Mouse (Mus musculus) stomach, postnatal 0 days (tissue): ENCODE data around the gene Senp6. TPM values are rescaled to one million over a fixed set of nuclear protein-coding genes. Genes with fewer than 3 reads are reported as not detected.
"Not testable (repeated sequence)": the region's sequence is repeated elsewhere in the genome, so short reads cannot be mapped to it uniquely, and the experiment has no call there.

Experiments used
- ATAC-seq: fragments of 200-750 bp; cut with Nextera tagmentation; 2 replicates; pipeline ENCODE4 v1.8.0; 2017; ENCODE audit not compliant: low FRiP score, low TSS enrichment
- DNase-seq: peaks from one replicate; pipeline ENCODE4 v3.0.0-alpha.2; 2016; ENCODE audit warnings: low spot score
- H3K27ac ChIP-seq: fragments of 300-500 bp; sonication (generic); replicated peaks from 2 replicates; pipeline ENCODE4 v1.5.1; 2014; ENCODE audit warnings: mild to moderate bottlenecking, control low read depth
- H3K27me3 ChIP-seq: fragments of 300-500 bp; sonication (generic); 2 replicates; pipeline ENCODE4 v1.6.1; 2014; ENCODE audit warnings: low read length; ENCODE audit not compliant: control insufficient read depth, insufficient read depth
- H3K36me3 ChIP-seq: fragments of 300-500 bp; sonication (generic); 2 replicates; pipeline ENCODE4 v1.6.1; 2014; ENCODE audit warnings: low read length, mixed read lengths; ENCODE audit not compliant: control insufficient read depth, insufficient read depth
- H3K4me1 ChIP-seq: fragments of 300-500 bp; sonication (generic); replicated peaks from 2 replicates; pipeline ENCODE4 v1.6.1; 2014; ENCODE audit warnings: antibody characterized with exemption; ENCODE audit not compliant: control insufficient read depth, insufficient read depth
- H3K4me2 ChIP-seq: fragments of 300-500 bp; sonication (generic); replicated peaks from 2 replicates; pipeline ENCODE4 v1.6.1; 2014; ENCODE audit warnings: low read depth, mild to moderate bottlenecking, control low read depth, moderate library complexity
- H3K4me3 ChIP-seq: fragments of 300-500 bp; sonication (generic); 2 replicates; pipeline ENCODE4 v1.5.1; 2014; ENCODE audit warnings: low read depth, low read length, control low read depth
- H3K9ac ChIP-seq: fragments of 300-500 bp; sonication (generic); 2 replicates; pipeline ENCODE4 v1.6.1; 2014; ENCODE audit warnings: mild to moderate bottlenecking, low read length, control low read depth, mixed read lengths
- H3K9me3 ChIP-seq: fragments of 300-500 bp; sonication (generic); 2 replicates; pipeline ENCODE4 v1.6.1; 2016; ENCODE audit warnings: low read length; ENCODE audit not compliant: control insufficient read depth
- CTCF ChIP-seq: IDR thresholded peaks from 2 replicates; pipeline ENCODE4 v1.5.1; 2016; ENCODE audit warnings: antibody characterized with exemption, low read depth, mild to moderate bottlenecking, moderate library complexity
- EP300 ChIP-seq: optimal IDR thresholded peaks from 2 replicates; pipeline ENCODE3; 2016; ENCODE audit warnings: antibody characterized with exemption
- WGBS: fragments of 180-500 bp; shearing (Covaris S2); extraction: QIAGEN DNeasy Blood & Tissue Kit; methylation state at CpG from one replicate; pipeline ENCODE4 v1.1.7; 2014; 5-methylcytosine and 5-hydroxymethylcytosine counted together
- polyA plus RNA-seq: library from polyadenylated mRNA; unstranded; fragments of >200 nt; fragmentation: Nextera tagmentation; extraction: Ambion mirVana; gene quantifications from 2 replicates; pipeline ENCODE4 v1.2.1, GENCODE M21; 2015

The Senp6 gene
- polyA plus RNA-seq: 30.2 and 31.2 TPM in 2 replicates

DNA sequence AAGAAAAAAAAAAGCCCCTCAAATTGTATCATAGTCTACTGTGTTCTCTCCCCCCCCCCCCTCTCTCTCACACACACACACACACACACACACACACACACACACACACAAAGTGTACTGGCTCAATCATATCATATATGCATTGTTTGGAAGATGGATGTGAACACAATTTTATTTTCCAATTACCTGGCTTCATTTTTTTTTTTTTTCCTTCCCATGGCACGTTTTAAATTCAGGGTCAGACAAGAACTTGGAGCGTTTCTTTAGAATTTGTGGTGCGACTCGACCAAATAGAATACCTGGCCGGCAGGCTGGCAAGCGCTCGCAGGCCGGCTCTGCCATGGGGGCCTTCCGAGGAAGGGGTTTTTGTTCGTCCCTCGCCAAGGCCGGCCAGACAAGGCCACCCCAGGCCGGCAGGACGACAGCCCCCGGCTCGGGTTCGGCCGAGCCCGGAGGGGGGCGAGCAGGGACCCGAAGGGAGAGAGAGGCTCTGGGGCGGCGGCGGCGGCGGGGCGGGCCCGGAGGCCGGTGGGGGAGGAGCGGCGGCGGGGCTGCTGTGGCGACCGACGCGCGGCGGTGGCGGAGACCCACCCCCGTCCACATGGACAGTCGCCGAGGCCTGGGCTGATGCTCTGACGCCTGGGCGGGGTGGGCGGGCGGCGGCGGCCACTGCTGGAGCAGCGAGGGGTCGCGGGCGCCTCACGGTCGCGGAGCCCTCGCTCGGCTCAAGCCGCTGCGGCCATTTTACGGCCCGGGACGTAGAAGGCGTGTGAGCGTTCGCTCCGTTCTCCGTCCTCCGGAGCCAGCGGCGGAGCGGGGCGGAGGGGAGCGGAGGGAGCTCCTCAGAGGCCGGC, at the start of gene Senp6:
Senp6 (plus strand) TSS at position 537 of the 854 bp plus-strand sequence.
- H3K9me3 ChIP-seq: no peaks in the 10 kb centered on the region
- peak within 1 kb of the TSS; percentile 97 for H3K4me3 ChIP-seq
- H3K27ac ChIP-seq: peak within 1 kb of the TSS; percentile 99
- H3K4me2 ChIP-seq: peak within 1 kb of the TSS; percentile 68
- under 1% methylated on average over 43 of the region's 74 CpGs for WGBS
- TF ChIP-seq CTCF (no peak; the same call in 1 of the 2 replicates), EP300 (no peak)
- no peaks in the 10 kb centered on the region; the same call in 1 of the 2 replicates for H3K4me1 ChIP-seq
- DNase-seq (peak; percentile 87), ATAC-seq (peak; percentile 81)
- H3K9ac ChIP-seq: peak within 1 kb of the TSS; percentile 100
- H3K27me3 ChIP-seq: no peaks in the 10 kb centered on the region
- H3K36me3 ChIP-seq: no peaks in the 10 kb centered on the region

- no peak overlapping the region for H3K27ac ChIP-seq
- H3K9me3 ChIP-seq: no peaks in the 10 kb centered on the region
- H3K36me3 ChIP-seq: no peaks in the 10 kb centered on the region
- no peaks in the 10 kb centered on the region for H3K4me1 ChIP-seq
- H3K4me2 ChIP-seq: no peak overlapping the region
- no peak for TF ChIP-seq EP300
- TF ChIP-seq CTCF: no peak
- WGBS: 47% methylated on average over 3 of the region's 3 CpGs
- no peak for ATAC-seq
- H3K9ac ChIP-seq: no peak overlapping the region
- no peak overlapping the region for H3K4me3 ChIP-seq
- no peak for DNase-seq
- H3K27me3 ChIP-seq: no peaks in the 10 kb centered on the region
These were observed 46.3 kb upstream of the Senp6 start for GRCm38 (mm10) chr9:80020429-80020828.

DNA sequence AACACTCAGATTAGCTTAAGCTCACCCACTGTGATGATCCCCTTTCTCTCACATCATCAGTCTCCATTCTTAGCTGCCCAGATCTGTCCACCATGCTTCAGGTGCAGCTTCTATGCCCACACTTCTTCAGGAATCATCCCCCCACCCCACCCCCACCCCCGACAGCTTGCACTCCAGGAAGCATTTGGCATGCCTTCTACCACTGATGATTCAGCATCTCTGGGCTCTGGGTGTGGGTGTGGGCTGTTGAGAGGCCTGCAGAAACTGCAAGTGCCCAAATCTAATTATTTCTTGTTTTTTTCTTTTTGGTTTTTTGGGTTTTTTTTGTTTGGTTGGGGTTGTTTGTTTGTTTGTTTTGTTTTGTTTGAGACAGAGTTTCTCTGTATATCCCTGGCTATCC, 45.1 kb upstream of the Senp6 start:
- Histone ChIP-seq H3K4me2 (no peak overlapping the region), H3K9me3 (no peaks in the 10 kb centered on the region), H3K4me3 (no peak overlapping the region), H3K27me3 (no peaks in the 10 kb centered on the region), H3K27ac (no peak overlapping the region), H3K9ac (no peak overlapping the region), H3K4me1 (no peaks in the 10 kb centered on the region), H3K36me3 (no peaks in the 10 kb centered on the region)
- DNase-seq (no peak), ATAC-seq (no peak)
- WGBS: 26% methylated on average over 1 of the region's 1 CpGs
- TF ChIP-seq CTCF (no peak), EP300 (no peak)

DNA sequence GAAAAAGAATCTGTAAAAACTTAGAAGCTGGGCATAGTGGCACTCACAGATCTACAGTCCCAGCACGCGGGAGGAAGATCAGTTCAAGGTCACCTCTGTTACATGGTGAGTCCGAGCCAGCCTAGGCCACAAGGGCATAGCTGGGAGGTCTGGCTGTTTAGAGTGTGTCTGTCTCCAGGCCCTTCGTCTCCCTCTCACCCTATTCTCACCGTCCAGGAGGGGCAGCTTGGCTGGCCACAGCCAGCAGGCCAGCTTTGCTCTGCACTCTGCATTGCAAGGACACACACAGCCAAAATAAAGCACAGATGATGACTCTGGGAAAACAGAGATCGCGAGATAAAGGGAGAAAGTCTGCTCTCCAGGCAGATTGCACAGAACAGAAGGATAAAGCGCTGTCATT, 43.9 kb upstream of the Senp6 start:
- H3K36me3 ChIP-seq: no peaks in the 10 kb centered on the region
- H3K9ac ChIP-seq: no peak overlapping the region
- no peak overlapping the region for H3K4me2 ChIP-seq
- ATAC-seq (no peak), DNase-seq (no peak)
- H3K27me3 ChIP-seq: no peaks in the 10 kb centered on the region
- no peak overlapping the region for H3K27ac ChIP-seq
- H3K9me3 ChIP-seq: no peaks in the 10 kb centered on the region
- H3K4me1 ChIP-seq: no peaks in the 10 kb centered on the region
- 61% methylated on average over 8 of the region's 8 CpGs for WGBS
- no peak overlapping the region for H3K4me3 ChIP-seq
- TF ChIP-seq EP300 (no peak), CTCF (no peak)

DNA sequence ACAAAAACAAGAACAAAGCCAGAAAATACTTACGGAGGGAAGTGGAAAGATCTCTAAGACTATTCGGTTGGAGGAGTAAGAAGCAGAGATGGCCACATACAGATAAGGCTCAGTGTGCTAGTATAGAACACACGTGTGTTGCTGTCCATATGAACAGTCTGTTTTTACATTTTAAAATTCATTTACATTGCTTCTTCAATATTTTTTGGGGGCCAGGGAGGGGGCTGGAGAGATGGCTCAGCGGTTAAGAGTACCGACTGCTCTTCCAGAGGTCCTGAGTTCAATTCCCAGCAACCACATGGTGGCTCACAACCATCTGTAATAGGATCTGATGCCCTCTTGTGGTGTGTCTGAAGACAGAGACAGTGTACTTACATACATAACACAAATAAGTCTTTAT, 41.4 kb upstream of the Senp6 start:
- H3K9me3 ChIP-seq, H3K4me3 ChIP-seq, H3K9ac ChIP-seq, H3K27ac ChIP-seq, H3K27me3 ChIP-seq, H3K4me1 ChIP-seq, H3K36me3 ChIP-seq, DNase-seq, ATAC-seq, H3K4me2 ChIP-seq: not testable (repeated sequence)
- 82% methylated on average over 5 of the region's 5 CpGs for WGBS

- no peak overlapping the region for H3K4me2 ChIP-seq
- H3K9me3 ChIP-seq: no peaks in the 10 kb centered on the region
- WGBS: 3% methylated on average over 2 of the region's 2 CpGs
- DNase-seq (peak; percentile 60), ATAC-seq (0 out of 2 replicates have a peak, but pooled peaks have one; percentile 51)
- TF ChIP-seq CTCF: peak; percentile 89
- no peak for TF ChIP-seq EP300
- no peak overlapping the region for H3K9ac ChIP-seq
- no peak overlapping the region for H3K4me3 ChIP-seq
- no peaks in the 10 kb centered on the region for H3K36me3 ChIP-seq
- no peaks in the 10 kb centered on the region for H3K27me3 ChIP-seq
- H3K4me1 ChIP-seq: no peaks in the 10 kb centered on the region
- H3K27ac ChIP-seq: no peak overlapping the region
These were observed 40.7 kb upstream of the Senp6 start for GRCm38 (mm10) chr9:80026017-80026416.
